Mouse (Mus musculus) liver, postnatal 0 days (tissue): ENCODE data around the gene Dppa4. TPM values are rescaled to one million over a fixed set of nuclear protein-coding genes. Genes with fewer than 3 reads are reported as not detected.

Experiments used
- ATAC-seq: fragments of 200-750 bp; cut with Nextera tagmentation; 2 replicates; pipeline ENCODE4 v1.8.0; 2017; ENCODE audit warnings: mild to moderate bottlenecking, moderate library complexity
- DNase-seq: peaks from one replicate; pipeline ENCODE4 v3.0.0-alpha.2; 2016
- H3K27ac ChIP-seq: fragments of 300-500 bp; sonication (generic); 2 replicates; pipeline ENCODE4 v1.5.1; 2014; ENCODE audit warnings: antibody characterized with exemption, moderate library complexity, mild to moderate bottlenecking, low read depth
- H3K27me3 ChIP-seq: fragments of 300-500 bp; sonication (generic); 2 replicates; pipeline ENCODE4 v1.6.1; 2014; ENCODE audit warnings: low read length, control low read depth, mixed read lengths; ENCODE audit not compliant: insufficient read depth
- H3K36me3 ChIP-seq: fragments of 300-500 bp; sonication (generic); replicated peaks from 2 replicates; pipeline ENCODE4 v1.6.1; 2014; ENCODE audit warnings: mild to moderate bottlenecking, control low read depth, low read length, moderate library complexity, mixed read lengths; ENCODE audit not compliant: insufficient read depth
- H3K4me1 ChIP-seq: fragments of 300-500 bp; sonication (generic); 2 replicates; pipeline ENCODE4 v1.6.1; 2014; ENCODE audit warnings: antibody characterized with exemption, mild to moderate bottlenecking, control low read depth; ENCODE audit not compliant: insufficient read depth
- H3K4me2 ChIP-seq: fragments of 300-500 bp; sonication (generic); 2 replicates; pipeline ENCODE4 v1.6.1; 2014; ENCODE audit warnings: low read depth, mild to moderate bottlenecking, low read length, moderate library complexity, mixed read lengths
- H3K4me3 ChIP-seq: fragments of 300-500 bp; sonication (generic); 2 replicates; pipeline ENCODE4 v1.5.1; 2014; ENCODE audit warnings: low read depth, low read length
- H3K9ac ChIP-seq: fragments of 300-500 bp; sonication (generic); replicated peaks from 2 replicates; pipeline ENCODE4 v1.6.1; 2014; ENCODE audit warnings: mild to moderate bottlenecking, moderate library complexity
- H3K9me3 ChIP-seq: fragments of 300-500 bp; sonication (generic); 2 replicates; pipeline ENCODE4 v1.6.1; 2016; ENCODE audit warnings: mild to moderate bottlenecking, control low read depth, low read length, mixed read lengths
- CTCF ChIP-seq: sonication (generic); IDR thresholded peaks from 2 replicates; pipeline ENCODE4 v1.5.1; 2016; ENCODE audit warnings: antibody characterized with exemption, low read depth
- EP300 ChIP-seq: IDR thresholded peaks from 2 replicates; pipeline ENCODE4 v1.6.1; 2016; ENCODE audit warnings: antibody characterized with exemption, low read depth, mild to moderate bottlenecking
- WGBS: fragments of 180-500 bp; shearing (Covaris S2); extraction: QIAGEN DNeasy Blood & Tissue Kit; methylation state at CpG from one replicate; pipeline ENCODE4 v1.1.7; 2014; ENCODE audit not compliant: insufficient replicate concordance; 5-methylcytosine and 5-hydroxymethylcytosine counted together
- polyA plus RNA-seq: library from polyadenylated mRNA; unstranded; fragments of >200 nt; fragmentation: Nextera tagmentation; extraction: Ambion mirVana; gene quantifications from 2 replicates; pipeline ENCODE4 v1.2.1, GENCODE M21; 2015

The Dppa4 gene
- polyA plus RNA-seq, 1 experiment from 2014 or later = not detected

- H3K4me1 ChIP-seq = no peaks in the 10 kb centered on the region
- no peak overlapping the region for H3K4me3 ChIP-seq
- ATAC-seq = no peak
- H3K9me3 ChIP-seq = no peaks in the 10 kb centered on the region
- TF ChIP-seq EP300 (no peak), CTCF (no peak)
- H3K9ac ChIP-seq = no peak overlapping the region
- 76% methylated on average over 3 of the region's 3 CpGs for WGBS
- no peak overlapping the region for H3K4me2 ChIP-seq
- no peaks in the 10 kb centered on the region for H3K36me3 ChIP-seq
- no peak overlapping the region for H3K27ac ChIP-seq
- no peaks in the 10 kb centered on the region for H3K27me3 ChIP-seq
- no peak for DNase-seq
These were observed 48.3 kb downstream of the Dppa4 start for GRCm38 (mm10) chr16:48331822-48332221.

- no peak for TF ChIP-seq CTCF
- no peaks in the 10 kb centered on the region for H3K36me3 ChIP-seq
- 82% methylated on average over 4 of the region's 4 CpGs for WGBS
- no peak overlapping the region for H3K4me3 ChIP-seq
- no peak overlapping the region for H3K4me2 ChIP-seq
- H3K4me1 ChIP-seq = no peaks in the 10 kb centered on the region
- ATAC-seq (no peak), DNase-seq (no peak)
- H3K27ac ChIP-seq = no peak overlapping the region
- no peak overlapping the region for H3K9ac ChIP-seq
- no peaks in the 10 kb centered on the region for H3K27me3 ChIP-seq
- no peaks in the 10 kb centered on the region for H3K9me3 ChIP-seq
These were observed 51.8 kb downstream of the Dppa4 start for GRCm38 (mm10) chr16:48335326-48335725.

Other genes with a start within 250 kb of the Dppa4 start
- not detected in 2 replicates for gene Dppa2, start 20.2 kb downstream of the Dppa4 start, polyA plus RNA-seq
- not detected in 2 replicates for gene Gm5485, start 128.7 kb downstream of the Dppa4 start, polyA plus RNA-seq
- gene Morc1, start 147.5 kb downstream of the Dppa4 start, polyA plus RNA-seq = not detected in 2 replicates